17 mouse cellular contexts compared by ENCODE assay signal in genomic region chr10:50901601-50902475, GRCm38 (mm10). TPM values are rescaled to one million over a fixed set of nuclear protein-coding genes. Genes with fewer than 3 reads are reported as not detected.
A peak's percentile ranks its signal among the peaks of the same experiment; 100 is the strongest.
DNase-seq lines count a peak whose midpoint lies in the region; ATAC-seq lines count a peak whose summit lies in the region.
"Had no signal": no experiment of that assay in that cellular context is flagged by ENCODE, and none has a peak within 500 bp of the region (broad histone marks: within the 10 kb centered on the region; RNA-seq: fewer than 3 reads in every experiment).

No protein-coding gene starts in this region.

- H3K27me3 ChIP-seq in kidney, embryonic 14.5 days (ENCODE audit: control insufficient read depth, insufficient read depth, low read length) = peaks cover 82% of the 10 kb centered on the region
- peaks cover 85% of the 10 kb centered on the region for H3K27me3 ChIP-seq in neural tube, embryonic 12.5 days (replicated peaks)
- H3K27me3 ChIP-seq in neural tube, embryonic 15.5 days (replicated peaks) = peaks cover 86% of the 10 kb centered on the region
- peaks cover 80% of the 10 kb centered on the region for H3K27me3 ChIP-seq in forebrain, embryonic 12.5 days
- H3K27me3 ChIP-seq in stomach, embryonic 16.5 days (ENCODE audit: control insufficient read depth, insufficient read depth, low read length) = peaks cover 77% of the 10 kb centered on the region
- H3K27me3 ChIP-seq: CH12.LX had no signal

- DNase-seq in kidney, postnatal 25 days = no peak
- DNase-seq in frontal cortex, postnatal 36 days (ENCODE audit: low spot score in 2 of 2) = no peak
- DNase-seq: adrenal gland, postnatal 36 days; cerebellum, adult 11 months; heart, adult 11 months; lung, postnatal 4 days; right cerebral cortex, postnatal 14 days had no signal

- H3K27ac ChIP-seq in kidney, embryonic 14.5 days (ENCODE audit: low read depth, low read length) = peak overlapping the region; percentile 73
- no peak overlapping the region for H3K27ac ChIP-seq in neural tube, embryonic 12.5 days
- H3K27ac ChIP-seq in neural tube, embryonic 15.5 days (replicated peaks) = no peak overlapping the region
- 0 out of 2 replicates have a peak overlapping the region, but pooled peaks have one; percentile 44 for H3K27ac ChIP-seq in forebrain, embryonic 12.5 days
- H3K27ac ChIP-seq in stomach, embryonic 16.5 days (ENCODE audit: low read length) = no peak overlapping the region
- H3K27ac ChIP-seq: left cerebral cortex, adult 2 months; liver, embryonic 12.5 days; neural tube, embryonic 13.5 days had no signal

- H3K4me1 ChIP-seq in kidney, embryonic 14.5 days (ENCODE audit: control insufficient read depth, insufficient read depth, low read length) = no peaks in the 10 kb centered on the region
- H3K4me1 ChIP-seq in neural tube, embryonic 12.5 days = peaks cover 18% of the 10 kb centered on the region
- H3K4me1 ChIP-seq in neural tube, embryonic 15.5 days = peaks cover 12% of the 10 kb centered on the region; the same call in 1 of the 2 replicates
- peaks cover 34% of the 10 kb centered on the region for H3K4me1 ChIP-seq in forebrain, embryonic 12.5 days
- H3K4me1 ChIP-seq in stomach, embryonic 16.5 days (ENCODE audit: control insufficient read depth, insufficient read depth, low read length) = no peaks in the 10 kb centered on the region
- H3K4me1 ChIP-seq: liver, embryonic 12.5 days had no signal

- H3K4me3 ChIP-seq in kidney, embryonic 14.5 days (ENCODE audit: low read length) = peak overlapping the region; percentile 32; the same call in 1 of the 2 replicates
- H3K4me3 ChIP-seq in neural tube, embryonic 12.5 days = no peak overlapping the region
- no peak overlapping the region for H3K4me3 ChIP-seq in neural tube, embryonic 15.5 days (replicated peaks)
- H3K4me3 ChIP-seq in forebrain, embryonic 12.5 days (replicated peaks) = peak overlapping the region; percentile 24; the same call in 1 of the 2 replicates
- H3K4me3 ChIP-seq in stomach, embryonic 16.5 days (replicated peaks; ENCODE audit: low read length) = no peak overlapping the region
- H3K4me3 ChIP-seq: left cerebral cortex, adult 2 months; liver, embryonic 12.5 days had no signal

- H3K4me2 ChIP-seq in kidney, embryonic 14.5 days (replicated peaks; ENCODE audit: low read depth, low read length) = peak overlapping the region; percentile 36
- peak overlapping the region; percentile 36 for H3K4me2 ChIP-seq in neural tube, embryonic 12.5 days (replicated peaks)
- H3K4me2 ChIP-seq in neural tube, embryonic 15.5 days = no peak overlapping the region
- H3K4me2 ChIP-seq in forebrain, embryonic 12.5 days = peak overlapping the region; percentile 45
- 0 out of 2 replicates have a peak overlapping the region, but pooled peaks have one; percentile 19 for H3K4me2 ChIP-seq in stomach, embryonic 16.5 days (ENCODE audit: low read depth, low read length)
- H3K4me2 ChIP-seq: liver, embryonic 12.5 days had no signal

- peak overlapping the region; percentile 54; the same call in 1 of the 2 replicates for H3K9ac ChIP-seq in kidney, embryonic 14.5 days (ENCODE audit: low read depth, low read length)
- no peak overlapping the region for H3K9ac ChIP-seq in neural tube, embryonic 12.5 days
- H3K9ac ChIP-seq in neural tube, embryonic 15.5 days (replicated peaks) = no peak overlapping the region
- no peak overlapping the region for H3K9ac ChIP-seq in forebrain, embryonic 12.5 days
- no peak overlapping the region for H3K9ac ChIP-seq in stomach, embryonic 16.5 days (ENCODE audit: low read length)
- H3K9ac ChIP-seq: liver, embryonic 12.5 days; neural tube, embryonic 13.5 days had no signal

- no peaks in the 10 kb centered on the region for H3K9me3 ChIP-seq in kidney, embryonic 14.5 days (ENCODE audit: control insufficient read depth, low read length)
- no peaks in the 10 kb centered on the region for H3K9me3 ChIP-seq in neural tube, embryonic 12.5 days
- no peaks in the 10 kb centered on the region for H3K9me3 ChIP-seq in neural tube, embryonic 15.5 days (replicated peaks)
- no peaks in the 10 kb centered on the region for H3K9me3 ChIP-seq in forebrain, embryonic 12.5 days
- H3K9me3 ChIP-seq in stomach, embryonic 16.5 days (replicated peaks; ENCODE audit: control insufficient read depth, low read length) = no peaks in the 10 kb centered on the region
- H3K9me3 ChIP-seq: liver, embryonic 12.5 days; neural tube, embryonic 13.5 days had no signal

- no peak for ATAC-seq in kidney, embryonic 14.5 days (ENCODE audit: low FRiP score, low TSS enrichment)
- peak; percentile 31; the same call in 1 of the 2 replicates for ATAC-seq in neural tube, embryonic 12.5 days (ENCODE audit: low FRiP score, low read depth)
- no peak for ATAC-seq in neural tube, embryonic 15.5 days (ENCODE audit: low FRiP score)
- no peak for ATAC-seq in forebrain, embryonic 12.5 days (ENCODE audit: low FRiP score)
- ATAC-seq in stomach, embryonic 16.5 days (ENCODE audit: insufficient read depth, low FRiP score) = no peak
- ATAC-seq: liver, embryonic 12.5 days had no signal

- 2% methylated on average over 19 of the region's 19 CpGs for whole genome bisulfite sequencing in kidney, embryonic 14.5 days
- WGBS in neural tube, embryonic 12.5 days = 1% methylated on average over 19 of the region's 19 CpGs
- WGBS in neural tube, embryonic 15.5 days = 2% methylated on average over 19 of the region's 19 CpGs
- WGBS in forebrain, embryonic 12.5 days = under 1% methylated on average over 19 of the region's 19 CpGs
- 9% methylated on average over 19 of the region's 19 CpGs for WGBS in stomach, embryonic 16.5 days

- H3K36me3 ChIP-seq in kidney, embryonic 14.5 days (ENCODE audit: control insufficient read depth, insufficient read depth, low read length) = no peaks in the 10 kb centered on the region
- H3K36me3 ChIP-seq in neural tube, embryonic 12.5 days = no peaks in the 10 kb centered on the region
- H3K36me3 ChIP-seq in neural tube, embryonic 15.5 days = no peaks in the 10 kb centered on the region
- no peaks in the 10 kb centered on the region for H3K36me3 ChIP-seq in forebrain, embryonic 12.5 days (replicated peaks)
- H3K36me3 ChIP-seq in stomach, embryonic 16.5 days (ENCODE audit: control insufficient read depth, insufficient read depth, low read length) = no peaks in the 10 kb centered on the region
- H3K36me3 ChIP-seq: liver, embryonic 12.5 days; neural tube, embryonic 13.5 days had no signal

RNA-seq across cellular contexts. Expression of gene Sim1, which starts 7.3 kb away (rescaled TPM):
- 14.7 and 17.1 TPM in 2 replicates for polyA plus RNA-seq in kidney, embryonic 14.5 days (2014; fragmentation: Nextera tagmentation; extraction: Ambion mirVana)
- 2.4 and 2.6 TPM in 2 replicates for polyA plus RNA-seq in neural tube, embryonic 12.5 days (2016; fragmentation: Nextera tagmentation; extraction: Ambion mirVana)
- 0.37 and 0.61 TPM in 2 replicates for polyA plus RNA-seq in neural tube, embryonic 15.5 days (2015; fragmentation: Nextera tagmentation; extraction: Ambion mirVana)
- 7.7 and 8.3 TPM in 2 replicates for polyA plus RNA-seq in forebrain, embryonic 12.5 days (2016; fragmentation: Nextera tagmentation; extraction: Ambion mirVana)
- 0.10 and 0.21 TPM in 2 replicates for polyA plus RNA-seq in stomach, embryonic 16.5 days (2015; fragmentation: Nextera tagmentation; extraction: Ambion mirVana)
- polyA plus RNA-seq: liver, embryonic 12.5 days; stomach, embryonic 14.5 days had no signal

Comparison
In these comparisons a context has a peak if more than half of its experiments do, and no peak if none do; other contexts are left out.
1. H3K27ac ChIP-seq: peak in kidney, embryonic 14.5 days (single experiment) and forebrain, embryonic 12.5 days (single experiment); none in neural tube, embryonic 12.5 days (single experiment), neural tube, embryonic 15.5 days (single experiment) and stomach, embryonic 16.5 days (single experiment).
2. H3K4me3 ChIP-seq: peak in kidney, embryonic 14.5 days (single experiment) and forebrain, embryonic 12.5 days (single experiment); none in neural tube, embryonic 12.5 days (single experiment), neural tube, embryonic 15.5 days (single experiment) and stomach, embryonic 16.5 days (single experiment).